Mouse (Mus musculus) thymus, adult 2 months (tissue): Measurements from ENCODE around the gene Recql5.

Source experiments
- CTCF ChIP-seq: fragments of 200-500 bp; IDR thresholded peaks from 2 replicates; pipeline ENCODE4 v1.5.1; 2012; ENCODE audit warnings: mild to moderate bottlenecking, control low read depth, low read length, moderate library complexity, borderline replicate concordance; ENCODE audit not compliant: control insufficient read depth, poor library complexity, insufficient read depth; ENCODE audit errors: extremely low read depth
- POLR2A ChIP-seq: fragments of 200-500 bp; IDR thresholded peaks from 2 replicates; pipeline ENCODE4 v1.6.1; 2012; ENCODE audit warnings: mild to moderate bottlenecking, low read length, control low read depth, moderate library complexity; ENCODE audit not compliant: control insufficient read depth, poor library complexity, insufficient read depth; ENCODE audit errors: extremely low read depth

DNA sequence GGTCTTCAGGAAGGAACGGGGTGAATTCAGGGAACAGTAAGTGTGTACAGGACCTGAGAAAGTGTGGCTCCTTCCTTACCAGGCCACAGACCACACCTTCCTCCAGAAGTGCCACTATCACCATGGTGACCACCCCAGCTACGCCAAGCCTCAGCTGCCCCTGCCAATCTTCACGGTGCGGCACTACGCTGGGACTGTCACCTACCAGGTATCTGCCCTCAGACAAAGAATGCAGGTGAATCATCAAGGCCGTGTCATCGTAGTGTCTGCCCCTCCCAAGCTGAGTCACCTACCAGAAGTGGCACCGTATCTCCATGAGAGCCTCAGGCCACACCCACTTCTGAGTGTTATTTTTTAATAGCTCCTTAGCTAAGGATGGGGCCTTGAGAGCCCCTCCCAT is 63.9 kb downstream of the Recql5 start:
- TF ChIP-seq POLR2A (no peak), CTCF (no peak)
